Mouse (Mus musculus) MEL (cell line): ENCODE data around the gene Rcn2. TPM values are rescaled to one million over a fixed set of nuclear protein-coding genes. Genes with fewer than 3 reads are reported as not detected.

Source experiments
- DNase-seq: peaks from one replicate; pipeline ENCODE4 v3.0.0; 2011; ENCODE audit warnings: low read depth, low spot score
- H3K27ac ChIP-seq: 2 replicates; pipeline ENCODE4 v1.5.1; 2012; ENCODE audit warnings: low read depth, mild to moderate bottlenecking, control low read depth, low read length, moderate library complexity; ENCODE audit not compliant: control insufficient read depth
- H3K27me3 ChIP-seq, 2 experiments: fragments of 150-350 bp in 1 of 2; sonication (generic) in 1 of 2; 2 replicates each; pipeline ENCODE4 v1.6.1; 2012; ENCODE audit warnings: low read length in 2 of 2, mild to moderate bottlenecking in 2 of 2, improper control_type of control experiment in 1 of 2, moderate library complexity in 1 of 2; ENCODE audit not compliant: insufficient read depth in 2 of 2, control insufficient read depth in 1 of 2
- H3K36me3 ChIP-seq, 2 experiments: 2 replicates each; pipeline ENCODE4 v1.6.1; 2012 to 2014; ENCODE audit warnings: low read length in 2 of 2, improper control_type of control experiment in 1 of 2, inconsistent platforms in 1 of 2, mild to moderate bottlenecking in 1 of 2; ENCODE audit not compliant: insufficient read depth in 2 of 2, control insufficient read depth in 1 of 2
- H3K4me1 ChIP-seq, 2 experiments: fragments of 150-350 bp in 1 of 2; sonication (generic) in 1 of 2; 2 replicates each; pipeline ENCODE4 v1.6.1; 2012; ENCODE audit warnings: low read length in 2 of 2, improper control_type of control experiment in 1 of 2, mild to moderate bottlenecking in 1 of 2; ENCODE audit not compliant: insufficient read depth in 2 of 2, control insufficient read depth in 1 of 2
- H3K4me3 ChIP-seq, 2 experiments: fragments of 150-350 bp in 1 of 2; sonication (generic) in 1 of 2; 2 replicates each; pipeline ENCODE4 v1.5.1; 2012; ENCODE audit warnings: low read depth in 2 of 2, low read length in 2 of 2, mild to moderate bottlenecking in 2 of 2, moderate library complexity in 2 of 2, control low read depth in 1 of 2, improper control_type of control experiment in 1 of 2; ENCODE audit not compliant: control insufficient read depth in 1 of 2, insufficient read depth in 1 of 2
- H3K79me2 ChIP-seq: 2 replicates; pipeline ENCODE4 v1.6.1; 2012; ENCODE audit warnings: mild to moderate bottlenecking, low read length, moderate library complexity; ENCODE audit not compliant: control insufficient read depth, poor library complexity, insufficient read depth
- H3K9ac ChIP-seq: 2 replicates; pipeline ENCODE4 v1.6.1; 2012; ENCODE audit warnings: low read depth, mild to moderate bottlenecking, control low read depth, low read length, moderate library complexity; ENCODE audit not compliant: control insufficient read depth, poor library complexity, severe bottlenecking
- H3K9me3 ChIP-seq: fragments of 150-350 bp; sonication (generic); replicated peaks from 2 replicates; pipeline ENCODE4 v1.6.1; 2012; ENCODE audit warnings: mild to moderate bottlenecking, low read length, improper control_type of control experiment, moderate library complexity; ENCODE audit not compliant: insufficient read depth
- CHD1 ChIP-seq: IDR thresholded peaks from 2 replicates; pipeline ENCODE4 v1.6.1; 2012; ENCODE audit warnings: low read depth, mild to moderate bottlenecking, inconsistent platforms, low read length, improper control_type of control experiment
- CTCF ChIP-seq, 3 experiments: IDR thresholded peaks in 2 of 3; conservative IDR thresholded peaks in 1 of 3; 2 replicates each; pipeline ENCODE4 v1.5.1; 2011 to 2012; ENCODE audit warnings: low read length in 3 of 3, low read depth in 2 of 3, mild to moderate bottlenecking in 2 of 3, improper control_type of control experiment in 1 of 3, inconsistent platforms in 1 of 3, mixed read lengths in 1 of 3, moderate library complexity in 1 of 3; ENCODE audit not compliant: control insufficient read depth in 1 of 3, insufficient read depth in 1 of 3, poor library complexity in 1 of 3, severe bottlenecking in 1 of 3
- E2F4 ChIP-seq: IDR thresholded peaks from 2 replicates; pipeline ENCODE4 v1.6.1; 2011; ENCODE audit warnings: low read depth, low read length, improper control_type of control experiment, borderline replicate concordance
- ETS1 ChIP-seq: IDR thresholded peaks from 2 replicates; pipeline ENCODE4 v1.6.1; 2012; ENCODE audit warnings: low read depth, mild to moderate bottlenecking, inconsistent platforms, low read length, improper control_type of control experiment, moderate library complexity
- GABPA ChIP-seq: IDR thresholded peaks from 2 replicates; pipeline ENCODE4 v1.6.1; 2012; ENCODE audit warnings: low read depth, mild to moderate bottlenecking, inconsistent platforms, low read length, improper control_type of control experiment, moderate library complexity
- HCFC1 ChIP-seq: IDR thresholded peaks from 2 replicates; pipeline ENCODE4 v1.6.1; 2012; ENCODE audit warnings: low read depth, mild to moderate bottlenecking, inconsistent platforms, low read length, improper control_type of control experiment, moderate library complexity
- JUND ChIP-seq: IDR thresholded peaks from 2 replicates; pipeline ENCODE4 v1.6.1; 2011; ENCODE audit warnings: low read depth, mild to moderate bottlenecking, improper control_type of control experiment, low read length
- KAT2A ChIP-seq: conservative IDR thresholded peaks from 2 replicates; pipeline ENCODE4 v1.6.1; 2012; ENCODE audit warnings: low read depth, low read length, improper control_type of control experiment, inconsistent platforms
- MAX ChIP-seq: IDR thresholded peaks from 2 replicates; pipeline ENCODE4 v1.6.1; 2011; ENCODE audit warnings: low read length, improper control_type of control experiment
- MAZ ChIP-seq: IDR thresholded peaks from 2 replicates; pipeline ENCODE4 v1.6.1; 2012; ENCODE audit warnings: low read depth, mild to moderate bottlenecking, inconsistent platforms, low read length, improper control_type of control experiment
- MEF2A ChIP-seq: IDR thresholded peaks from 2 replicates; pipeline ENCODE4 v1.6.1; 2014; ENCODE audit warnings: low read depth, mild to moderate bottlenecking, inconsistent platforms, low read length, improper control_type of control experiment; ENCODE audit not compliant: poor library complexity, insufficient replicate concordance, severe bottlenecking; ENCODE audit errors: extremely low read depth
- MXI1 ChIP-seq: IDR thresholded peaks from 2 replicates; pipeline ENCODE4 v1.6.1; 2011; ENCODE audit warnings: mild to moderate bottlenecking, low read depth, low read length, improper control_type of control experiment
- SIN3A ChIP-seq: IDR thresholded peaks from 2 replicates; pipeline ENCODE4 v1.6.1; 2012; ENCODE audit warnings: low read length, improper control_type of control experiment, inconsistent platforms
- SMC3 ChIP-seq: IDR thresholded peaks from 2 replicates; pipeline ENCODE4 v1.6.1; 2011; ENCODE audit warnings: low read depth, low read length, improper control_type of control experiment
- TBP ChIP-seq: IDR thresholded peaks from 2 replicates; pipeline ENCODE4 v1.8.0; 2011; ENCODE audit warnings: low read depth, low read length, improper control_type of control experiment
- UBTF ChIP-seq: IDR thresholded peaks from 2 replicates; pipeline ENCODE4 v1.6.1; 2012; ENCODE audit warnings: low read depth, mild to moderate bottlenecking, inconsistent platforms, low read length, improper control_type of control experiment, moderate library complexity, borderline replicate concordance; ENCODE audit not compliant: insufficient read depth
- USF1 ChIP-seq: IDR thresholded peaks from 2 replicates; pipeline ENCODE4 v1.6.1; 2014; ENCODE audit warnings: low read depth, mild to moderate bottlenecking, inconsistent platforms, low read length, improper control_type of control experiment, moderate library complexity
- USF2 ChIP-seq, 2 experiments: IDR thresholded peaks; 2 replicates each; pipeline ENCODE4 v1.6.1; 2011 to 2012; ENCODE audit warnings: improper control_type of control experiment in 2 of 2, low read length in 2 of 2, borderline replicate concordance in 1 of 2, inconsistent platforms in 1 of 2, low read depth in 1 of 2, mild to moderate bottlenecking in 1 of 2; ENCODE audit not compliant: insufficient read depth in 1 of 2
- ZMIZ1 ChIP-seq: IDR thresholded peaks from 2 replicates; pipeline ENCODE4 v1.6.1; 2012; ENCODE audit warnings: low read depth, mild to moderate bottlenecking, inconsistent platforms, low read length, improper control_type of control experiment, moderate library complexity
- ZNF384 ChIP-seq: IDR thresholded peaks from 2 replicates; pipeline ENCODE4 v1.6.1; 2012; ENCODE audit warnings: low read depth, mild to moderate bottlenecking, inconsistent platforms, low read length, improper control_type of control experiment
- polyA plus RNA-seq, 2 experiments: library from polyadenylated mRNA; stranded (reverse) in 1 of 2; unstranded in 1 of 2; fragments of >175 nt in 1 of 2; fragments of >200 nt in 1 of 2; gene quantifications; 2 replicates each; pipeline versions ENCODE4 v1.2.1 to v1.2.4; 2012; ENCODE audit warnings: low replicate concordance in 2 of 2, low read depth in 1 of 2; ENCODE audit not compliant: insufficient read length in 2 of 2, insufficient read depth in 1 of 2, missing spikeins in 1 of 2
- total RNA-seq: library from RNA; depleted of rRNA; stranded (reverse); fragments of 300-350 nt; gene quantifications from 2 replicates; pipeline ENCODE4 v1.2.3, GENCODE M21; 2012

The Rcn2 gene
- total and polyA plus RNA-seq, 3 experiments: 16.9 to 28.6 TPM; not detected in 1

DNA sequence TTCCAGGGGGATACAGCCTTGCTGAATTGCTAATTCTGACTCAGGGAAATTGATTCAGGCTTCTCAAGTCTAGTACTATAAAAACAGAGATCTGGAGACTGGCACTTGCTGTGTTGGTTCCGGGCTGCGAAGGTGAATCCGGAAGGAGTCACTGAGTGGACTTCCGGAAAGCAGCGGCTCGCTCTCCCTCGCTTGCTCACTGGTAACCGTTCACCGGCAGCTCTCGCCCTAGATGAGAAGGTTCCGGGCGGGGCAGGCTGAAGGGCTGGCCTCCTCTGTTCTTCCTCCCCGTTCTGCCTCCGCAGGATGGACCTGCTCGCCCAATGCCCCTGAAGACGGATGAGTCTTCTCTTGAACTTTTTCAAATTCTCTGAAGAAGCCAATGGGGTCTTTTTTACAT is 14.4 kb upstream of the Rcn2 start:
- no peak overlapping the region for H3K4me3 ChIP-seq
- no peak overlapping the region for H3K9ac ChIP-seq
- no peaks in the 10 kb centered on the region for H3K36me3 ChIP-seq
- H3K27ac ChIP-seq: no peak overlapping the region
- no peaks in the 10 kb centered on the region for H3K9me3 ChIP-seq
- no peaks in the 10 kb centered on the region for H3K4me1 ChIP-seq
- H3K27me3 ChIP-seq: no peaks in the 10 kb centered on the region; a peak in 1 of 4 replicates
- no peak for DNase-seq
- TF ChIP-seq MXI1 (no peak), JUND (no peak), GABPA (no peak), UBTF (no peak), TBP (no peak), ZNF384 (no peak), MEF2A (no peak), ETS1 (no peak), MAZ (no peak), HCFC1 (no peak), ZMIZ1 (no peak), USF2 (IDR thresholded peaks at IDR 0.05; ENCODE audit: borderline replicate concordance in 1 of 2, insufficient read depth in 1 of 2, low read depth in 1 of 2, low read length in 2 of 2) (no peak), USF1 (no peak), KAT2A (no peak), SIN3A (no peak)
- H3K79me2 ChIP-seq: no peaks in the 10 kb centered on the region

DNA sequence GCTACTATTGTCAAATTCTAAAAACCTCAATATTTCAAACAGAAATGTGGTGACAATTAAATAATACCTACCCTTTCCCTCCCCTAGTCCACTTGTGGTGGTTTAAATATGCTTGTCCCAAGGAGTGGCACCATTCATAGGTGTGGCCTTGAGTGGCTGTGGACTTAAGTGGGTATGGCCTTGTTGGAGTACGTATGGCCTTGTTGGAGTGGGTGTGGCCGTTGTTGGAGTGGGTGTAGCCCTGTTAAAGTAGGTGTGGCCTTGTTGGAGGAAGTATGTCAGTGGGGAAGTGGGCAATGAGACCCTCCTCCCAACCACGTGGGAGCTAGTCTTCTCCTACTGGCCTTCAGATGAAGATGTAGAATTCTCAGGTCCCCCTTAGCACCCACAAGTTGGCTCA is 9.4 kb upstream of the Rcn2 start:
- no peak overlapping the region for H3K27ac ChIP-seq
- peak; percentile 47 for DNase-seq
- H3K9ac ChIP-seq: no peak overlapping the region
- no peaks in the 10 kb centered on the region for H3K79me2 ChIP-seq
- H3K4me3 ChIP-seq: no peak overlapping the region
- no peaks in the 10 kb centered on the region; a peak in 3 of 4 replicates for H3K27me3 ChIP-seq
- TF ChIP-seq CTCF (IDR thresholded peaks at IDR 0.05 in 2 of 3, conservative IDR thresholded peaks at IDR 0.05 in 1 of 3; ENCODE audit: control insufficient read depth in 1 of 3, insufficient read depth in 1 of 3, low read depth in 2 of 3, low read length in 3 of 3, poor library complexity in 1 of 3, severe bottlenecking in 1 of 3) (no peak), CHD1 (no peak), SMC3 (no peak), JUND (no peak), E2F4 (no peak), MAX (0 out of 2 replicates have a peak, but pooled peaks have one; percentile 21)
- no peaks in the 10 kb centered on the region for H3K36me3 ChIP-seq
- no peaks in the 10 kb centered on the region for H3K9me3 ChIP-seq
- H3K4me1 ChIP-seq: no peaks in the 10 kb centered on the region
